Mouse (Mus musculus) lung, embryonic 14.5 days (tissue): Measurements from ENCODE around the gene Drd1. TPM values are rescaled to one million over a fixed set of nuclear protein-coding genes. Genes with fewer than 3 reads are reported as not detected.

Source experiments
- ATAC-seq: fragments of 200-750 bp; cut with Nextera tagmentation; 2 replicates; pipeline ENCODE4 v1.8.0; 2017; ENCODE audit warnings: mild to moderate bottlenecking, moderate TSS enrichment, moderate library complexity; ENCODE audit not compliant: insufficient read depth
- DNase-seq: peaks from one replicate; pipeline ENCODE4 v3.0.0-alpha.2; 2015
- H3K27ac ChIP-seq: fragments of 300-500 bp; sonication (generic); 2 replicates; pipeline ENCODE4 v1.5.1; 2014; ENCODE audit warnings: low read depth, mild to moderate bottlenecking, moderate library complexity
- H3K27me3 ChIP-seq: fragments of 300-500 bp; sonication (generic); 2 replicates; pipeline ENCODE4 v1.6.1; 2014; ENCODE audit warnings: low read length, control low read depth; ENCODE audit not compliant: insufficient read depth
- H3K36me3 ChIP-seq: fragments of 300-500 bp; sonication (generic); 2 replicates; pipeline ENCODE4 v1.6.1; 2014; ENCODE audit warnings: control low read depth; ENCODE audit not compliant: insufficient read depth
- H3K4me1 ChIP-seq: fragments of 300-500 bp; sonication (generic); 2 replicates; pipeline ENCODE4 v1.6.1; 2014; ENCODE audit warnings: antibody characterized with exemption, control low read depth; ENCODE audit not compliant: insufficient read depth
- H3K4me2 ChIP-seq: fragments of 300-500 bp; sonication (generic); 2 replicates; pipeline ENCODE4 v1.6.1; 2014; ENCODE audit warnings: mild to moderate bottlenecking
- H3K4me3 ChIP-seq: fragments of 300-500 bp; sonication (generic); 2 replicates; pipeline ENCODE4 v1.5.1; 2014; ENCODE audit warnings: low read depth, low read length
- H3K9ac ChIP-seq: fragments of 300-500 bp; sonication (generic); 2 replicates; pipeline ENCODE4 v1.6.1; 2014
- H3K9me3 ChIP-seq: fragments of 300-500 bp; sonication (generic); 2 replicates; pipeline ENCODE4 v1.6.1; 2016; ENCODE audit warnings: low read depth, low read length, control low read depth
- CTCF ChIP-seq: IDR thresholded peaks from 2 replicates; pipeline ENCODE4 v1.5.1; 2016; ENCODE audit warnings: antibody characterized with exemption, low read depth
- WGBS: fragments of 180-500 bp; shearing (Covaris S2); extraction: QIAGEN DNeasy Blood & Tissue Kit; methylation state at CpG from one replicate; pipeline ENCODE4 v1.1.7; 2014; 5-methylcytosine and 5-hydroxymethylcytosine counted together
- polyA plus RNA-seq: library from polyadenylated mRNA; unstranded; fragments of >200 nt; fragmentation: Nextera tagmentation; extraction: Ambion mirVana; gene quantifications from 2 replicates; pipeline ENCODE4 v1.2.1, GENCODE M21; 2014

Drd1 gene
- polyA plus RNA-seq, 1 experiment from 2014 or later: 0.24 TPM

DNA sequence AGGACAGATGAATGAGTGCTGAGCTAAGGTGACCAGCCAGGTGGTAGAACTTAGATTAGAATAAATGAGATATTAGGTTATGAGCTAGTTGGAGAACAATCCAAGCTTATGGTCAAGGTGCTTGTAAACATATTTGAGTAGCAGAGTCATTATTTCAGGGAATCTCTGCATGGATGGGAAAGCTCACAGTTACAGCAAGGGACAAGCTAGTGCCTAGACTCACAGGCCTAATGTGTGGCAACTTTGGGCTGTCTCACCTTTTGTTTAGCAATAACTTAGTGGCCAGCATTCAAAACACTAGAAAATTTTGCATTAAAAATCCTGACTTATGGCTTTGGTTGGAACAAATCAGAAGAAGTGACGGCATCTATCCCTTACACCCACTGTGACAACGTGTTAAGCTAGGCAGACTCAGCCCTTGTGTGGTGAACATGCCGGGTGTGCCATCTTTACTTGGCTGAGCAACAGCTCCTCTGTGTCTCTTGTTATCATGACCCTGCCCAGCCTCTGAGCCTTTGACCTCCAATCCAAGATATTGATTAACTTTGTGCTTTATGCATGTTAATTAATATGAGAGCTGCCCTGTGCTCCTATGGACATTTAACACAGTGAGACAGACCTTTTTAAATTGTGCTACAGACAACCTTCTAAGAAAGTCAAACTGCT, 10.7 kb upstream of the Drd1 start:
- Histone ChIP-seq H3K4me2 (no peak overlapping the region), H3K9ac (no peak overlapping the region), H3K36me3 (no peaks in the 10 kb centered on the region), H3K4me1 (no peaks in the 10 kb centered on the region), H3K9me3 (no peaks in the 10 kb centered on the region), H3K27ac (no peak overlapping the region), H3K27me3 (no peaks in the 10 kb centered on the region), H3K4me3 (no peak overlapping the region)
- DNase-seq (no peak), ATAC-seq (no peak)
- TF ChIP-seq CTCF: no peak
- WGBS: 67% methylated on average over 3 of the region's 3 CpGs

DNA sequence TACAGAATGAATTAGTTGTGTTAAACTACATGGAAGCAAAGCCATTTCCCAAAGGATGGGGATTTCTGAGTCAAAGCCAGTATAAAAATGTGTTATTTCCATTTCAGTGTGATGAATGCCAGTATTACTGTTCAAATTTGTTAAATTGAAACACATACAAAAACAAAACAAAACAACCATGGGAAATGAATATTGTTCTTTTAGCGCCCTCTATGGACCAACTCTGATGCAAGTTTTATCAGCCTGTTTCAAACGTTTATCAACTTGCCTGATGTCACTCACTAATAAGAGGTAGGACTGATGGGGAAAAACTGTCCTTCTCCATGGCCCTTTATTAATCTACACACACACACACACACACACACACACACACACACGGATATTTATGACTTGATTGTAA, 7.8 kb upstream of the Drd1 start:
- DNase-seq: peak; percentile 84
- Histone ChIP-seq H3K36me3 (no peaks in the 10 kb centered on the region), H3K9ac (no peak overlapping the region), H3K4me2 (no peak overlapping the region), H3K4me3 (no peak overlapping the region), H3K27ac (no peak overlapping the region), H3K27me3 (no peaks in the 10 kb centered on the region), H3K4me1 (no peaks in the 10 kb centered on the region), H3K9me3 (no peaks in the 10 kb centered on the region)
- no peak for ATAC-seq
- peak; percentile 63 for TF ChIP-seq CTCF
- WGBS: 5% methylated on average over 3 of the region's 3 CpGs

DNA sequence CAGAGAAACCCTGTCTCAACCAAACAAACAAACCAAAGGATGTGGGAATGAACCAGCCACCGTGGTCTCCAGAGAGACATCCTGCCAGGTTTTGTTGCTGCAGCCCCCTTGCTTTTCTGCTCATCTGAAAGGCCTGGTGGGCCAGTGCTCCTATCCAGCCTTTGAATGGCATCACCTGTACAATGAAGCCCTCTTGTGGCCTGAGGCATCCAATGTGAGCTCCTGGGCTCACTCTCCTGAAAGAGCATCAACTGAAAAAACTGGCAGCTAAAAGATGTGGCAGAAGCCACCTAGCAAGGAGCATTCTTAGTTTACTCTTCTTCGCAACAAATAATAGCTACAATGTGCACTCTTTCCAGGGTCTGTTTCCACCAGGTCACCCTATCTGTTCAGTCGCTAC, 6.6 kb upstream of the Drd1 start:
- Histone ChIP-seq H3K9me3 (no peaks in the 10 kb centered on the region), H3K4me3 (no peak overlapping the region), H3K27ac (no peak overlapping the region), H3K4me2 (no peak overlapping the region), H3K4me1 (no peaks in the 10 kb centered on the region), H3K36me3 (no peaks in the 10 kb centered on the region), H3K27me3 (no peaks in the 10 kb centered on the region), H3K9ac (no peak overlapping the region)
- WGBS: 82% methylated on average over 3 of the region's 3 CpGs
- DNase-seq (no peak), ATAC-seq (no peak)
- TF ChIP-seq CTCF: no peak

DNA sequence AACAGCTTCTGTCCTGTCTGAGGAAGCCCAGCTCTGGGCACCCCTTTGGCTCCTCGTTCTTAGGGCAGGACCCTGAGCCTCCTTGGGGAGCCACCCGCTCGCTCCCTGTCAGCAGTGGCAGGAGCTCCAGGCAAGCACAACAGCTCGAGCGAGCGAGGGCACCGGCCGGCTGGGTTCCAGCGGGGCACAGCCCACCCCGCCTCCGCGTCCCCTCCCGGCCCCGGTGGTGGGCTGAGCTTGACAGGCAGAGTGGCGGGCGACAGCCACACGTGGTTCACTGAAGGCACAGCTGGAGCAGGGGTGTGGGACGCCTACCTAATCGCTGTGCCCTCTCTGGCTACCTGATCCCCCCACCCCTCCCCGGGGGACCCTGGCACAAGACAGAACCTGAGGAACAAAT, 543 bp downstream of the Drd1 start:
- no peaks in the 10 kb centered on the region for H3K4me1 ChIP-seq
- H3K27me3 ChIP-seq: peaks cover 22% of the 10 kb centered on the region
- ATAC-seq: peak; percentile 69; the same call in 1 of the 2 replicates
- TF ChIP-seq CTCF: no peak
- peak overlapping the region; percentile 51 for H3K9ac ChIP-seq
- 1% methylated on average over 20 of the region's 20 CpGs for WGBS
- H3K9me3 ChIP-seq: no peaks in the 10 kb centered on the region
- peak; percentile 29 for DNase-seq
- no peaks in the 10 kb centered on the region for H3K36me3 ChIP-seq
- peak overlapping the region; percentile 46 for H3K4me3 ChIP-seq
- H3K27ac ChIP-seq: no peak overlapping the region
- peak overlapping the region; percentile 95 for H3K4me2 ChIP-seq

DNA sequence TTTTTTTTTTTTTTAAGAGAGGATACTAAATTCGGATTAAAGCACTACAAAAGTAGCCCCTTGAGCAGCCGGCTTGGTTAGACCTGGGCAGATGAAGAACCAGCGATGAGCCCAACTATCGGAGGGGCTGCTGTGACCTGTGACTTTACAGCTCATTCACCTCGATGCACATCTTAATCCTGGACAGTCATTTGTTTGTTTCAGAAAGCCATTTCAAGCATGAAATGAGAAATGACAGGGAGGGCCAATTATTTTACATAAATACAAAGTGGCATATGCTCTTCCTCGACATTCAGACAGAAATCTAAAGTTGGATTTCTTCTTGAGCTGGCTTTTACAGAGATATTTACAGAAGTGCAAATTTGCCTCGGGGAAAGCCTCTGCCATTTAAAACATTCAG, 3.9 kb downstream of the Drd1 start:
- DNase-seq: no peak
- WGBS: 47% methylated on average over 7 of the region's 7 CpGs
- Histone ChIP-seq H3K4me3 (no peak overlapping the region), H3K9ac (no peak overlapping the region), H3K9me3 (no peaks in the 10 kb centered on the region), H3K4me2 (no peak overlapping the region), H3K4me1 (no peaks in the 10 kb centered on the region), H3K27ac (no peak overlapping the region), H3K27me3 (peaks cover 22% of the 10 kb centered on the region), H3K36me3 (no peaks in the 10 kb centered on the region)
- no peak for ATAC-seq
- no peak for TF ChIP-seq CTCF

DNA sequence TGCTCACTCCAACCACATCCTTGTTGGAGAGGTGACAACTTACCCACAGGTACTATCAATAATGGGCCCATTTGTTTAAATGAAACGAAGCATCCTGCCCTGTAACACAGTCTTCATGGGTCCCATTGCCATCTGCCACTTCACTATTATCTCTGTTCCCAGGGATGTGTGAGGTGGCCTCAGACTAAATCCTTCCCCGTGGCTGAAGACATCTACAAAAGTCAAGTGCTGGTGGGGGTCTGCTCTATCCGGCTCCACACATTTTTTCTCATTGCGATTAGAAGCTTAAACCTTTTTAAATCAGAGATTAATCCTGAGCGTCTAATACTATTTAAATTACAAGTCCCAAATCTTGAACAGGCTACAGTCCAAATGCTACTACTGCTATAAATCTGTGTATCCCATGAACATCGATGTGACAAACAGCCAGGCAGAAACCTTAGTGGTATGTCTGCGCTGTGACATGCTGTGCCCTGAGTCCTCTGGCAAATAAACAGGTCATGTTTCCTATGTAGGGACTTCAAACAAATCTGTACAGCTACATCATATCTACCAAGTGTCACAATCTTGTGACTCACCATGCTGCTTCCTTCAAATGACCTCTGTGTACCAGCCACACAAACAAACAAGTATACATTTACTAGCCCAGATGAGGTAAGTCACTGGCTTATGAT, 6.7 kb downstream of the Drd1 start:
- H3K4me3 ChIP-seq: no peak overlapping the region
- 74% methylated on average over 7 of the region's 7 CpGs for WGBS
- no peaks in the 10 kb centered on the region for H3K36me3 ChIP-seq
- no peak overlapping the region for H3K4me2 ChIP-seq
- ATAC-seq: no peak
- peaks cover 3% of the 10 kb centered on the region; the same call in 1 of the 2 replicates for H3K27me3 ChIP-seq
- H3K9ac ChIP-seq: no peak overlapping the region
- DNase-seq: no peak
- TF ChIP-seq CTCF: no peak
- H3K27ac ChIP-seq: no peak overlapping the region
- no peaks in the 10 kb centered on the region for H3K9me3 ChIP-seq
- H3K4me1 ChIP-seq: no peaks in the 10 kb centered on the region

DNA sequence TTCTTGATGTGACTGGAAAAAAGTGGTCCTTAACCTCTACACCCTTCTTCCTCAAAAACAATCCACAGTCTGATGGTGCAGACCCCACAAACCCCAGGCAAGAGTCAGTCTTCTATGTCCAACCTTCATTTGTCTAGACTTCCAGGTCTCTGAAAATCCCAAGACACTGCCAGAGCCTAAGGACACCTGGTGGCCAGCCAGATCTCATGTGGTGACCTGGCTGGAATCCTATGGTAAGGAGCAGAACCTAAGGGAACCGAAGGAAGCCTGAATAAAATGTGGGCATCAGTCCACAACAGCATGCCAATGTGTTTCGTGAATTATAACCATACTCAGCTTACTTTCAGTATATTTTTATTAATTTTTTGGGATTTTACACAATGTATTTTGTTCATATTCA, 15.2 kb downstream of the Drd1 start:
- Histone ChIP-seq H3K9me3 (no peaks in the 10 kb centered on the region), H3K4me1 (no peaks in the 10 kb centered on the region), H3K36me3 (no peaks in the 10 kb centered on the region), H3K4me2 (no peak overlapping the region), H3K27me3 (no peaks in the 10 kb centered on the region), H3K4me3 (no peak overlapping the region), H3K27ac (no peak overlapping the region), H3K9ac (no peak overlapping the region)
- DNase-seq (no peak), ATAC-seq (no peak)
- TF ChIP-seq CTCF: no peak
- 90% methylated on average over 2 of the region's 2 CpGs for WGBS
